Mouse (Mus musculus) layer of hippocampus, postnatal 25 days (tissue): ENCODE results near the gene Herc6. TPM values are rescaled to one million over a fixed set of nuclear protein-coding genes. Genes with fewer than 3 reads are reported as not detected.

Experiments
- DNase-seq, 2 experiments: peaks; one replicate each; pipeline ENCODE4 v3.0.0; 2022; ENCODE audit warnings: mixed read lengths in 2 of 2, low spot score in 1 of 2; ENCODE audit errors: extremely low spot score in 1 of 2
- total RNA-seq, 2 experiments: library from RNA; stranded (reverse); gene quantifications; 2 replicates each; pipeline ENCODE4 v1.2.3; 2021

The Herc6 gene
- total RNA-seq, 2 experiments from 2014 or later: 4.2 to 4.3 TPM

DNA sequence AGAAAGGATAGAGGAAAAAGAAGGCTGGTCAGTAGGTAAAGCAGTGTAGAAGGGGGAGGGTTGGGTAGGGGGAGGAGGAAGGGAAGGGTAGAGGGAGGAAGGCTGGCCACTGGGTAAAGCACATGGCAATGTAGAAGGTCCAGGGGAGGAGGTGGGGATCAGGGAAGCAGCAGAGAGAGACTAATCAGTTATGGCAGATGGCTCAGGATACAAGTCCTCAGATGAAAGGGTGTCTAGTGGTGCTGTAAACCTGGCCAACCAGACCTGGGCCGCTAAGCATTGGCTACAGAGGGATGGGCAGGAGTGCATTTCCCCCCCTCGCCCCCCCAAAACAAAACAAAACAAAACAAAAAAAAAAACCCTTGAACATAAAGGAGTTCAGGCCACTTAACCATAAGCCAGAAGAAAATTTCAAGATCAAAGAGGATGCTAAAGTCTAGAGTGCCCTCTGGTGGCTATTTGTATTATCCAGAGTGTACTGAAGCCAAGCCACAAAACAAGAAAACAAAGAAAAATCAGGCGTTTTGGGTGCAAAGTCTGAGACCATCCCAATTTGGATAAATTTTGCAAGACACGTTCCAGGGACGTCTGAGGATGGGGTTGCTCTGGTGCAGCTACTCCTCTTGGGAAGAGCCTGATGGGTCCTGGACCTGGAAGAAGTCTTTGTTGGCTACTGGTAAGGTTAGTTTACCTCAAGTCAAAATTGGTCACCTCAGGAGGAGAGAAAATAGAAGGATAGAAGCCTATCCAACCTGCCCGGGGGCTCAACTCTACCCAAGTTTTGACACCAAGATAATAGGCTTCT, 10.4 kb upstream of the Herc6 start:
- DNase-seq: peak in 1 of 2 experiments; percentile 50

GRCm38 (mm10) chr6:57571587-57571986, 9.2 kb upstream of the Herc6 start:
- DNase-seq: no peak

DNA sequence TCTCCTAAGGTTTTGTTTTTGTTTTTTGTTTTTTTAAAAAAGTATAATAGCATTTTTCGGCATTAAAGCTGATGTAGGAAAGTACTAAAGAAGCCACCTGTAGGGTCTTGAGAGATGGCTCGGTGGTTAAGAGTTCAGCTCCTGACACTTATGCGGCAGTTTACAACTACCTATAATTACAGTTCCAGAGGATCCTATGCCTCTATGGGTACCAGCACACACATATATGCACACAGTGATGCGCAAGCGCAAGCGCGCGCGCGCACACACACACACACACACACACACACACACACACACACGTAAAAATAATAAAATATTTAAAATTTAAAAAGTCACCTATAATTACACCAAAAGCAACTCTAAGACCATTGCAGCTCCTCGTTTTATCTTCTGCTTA, 795 bp downstream of the Herc6 start:
- no peak for DNase-seq

DNA sequence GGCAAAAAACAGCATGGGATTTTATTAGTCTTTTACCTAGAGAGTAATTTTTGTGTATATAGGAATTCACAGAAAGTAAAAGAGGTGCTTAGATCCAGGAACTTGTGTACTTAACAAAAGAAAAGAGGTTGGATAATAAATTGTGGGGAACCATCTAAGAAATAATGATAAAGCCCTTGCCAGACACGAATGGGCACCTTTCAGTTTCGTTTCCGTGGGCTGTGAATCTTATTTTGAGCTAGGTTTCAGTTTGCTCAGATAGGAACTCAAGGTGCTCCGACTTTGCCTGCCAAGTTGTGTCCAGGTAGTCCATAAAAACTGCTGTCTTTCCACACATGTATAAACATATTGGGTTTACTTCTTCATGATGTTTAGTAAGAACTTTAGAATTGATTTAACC, 1.6 kb downstream of the Herc6 start:
- DNase-seq: no peak

DNA sequence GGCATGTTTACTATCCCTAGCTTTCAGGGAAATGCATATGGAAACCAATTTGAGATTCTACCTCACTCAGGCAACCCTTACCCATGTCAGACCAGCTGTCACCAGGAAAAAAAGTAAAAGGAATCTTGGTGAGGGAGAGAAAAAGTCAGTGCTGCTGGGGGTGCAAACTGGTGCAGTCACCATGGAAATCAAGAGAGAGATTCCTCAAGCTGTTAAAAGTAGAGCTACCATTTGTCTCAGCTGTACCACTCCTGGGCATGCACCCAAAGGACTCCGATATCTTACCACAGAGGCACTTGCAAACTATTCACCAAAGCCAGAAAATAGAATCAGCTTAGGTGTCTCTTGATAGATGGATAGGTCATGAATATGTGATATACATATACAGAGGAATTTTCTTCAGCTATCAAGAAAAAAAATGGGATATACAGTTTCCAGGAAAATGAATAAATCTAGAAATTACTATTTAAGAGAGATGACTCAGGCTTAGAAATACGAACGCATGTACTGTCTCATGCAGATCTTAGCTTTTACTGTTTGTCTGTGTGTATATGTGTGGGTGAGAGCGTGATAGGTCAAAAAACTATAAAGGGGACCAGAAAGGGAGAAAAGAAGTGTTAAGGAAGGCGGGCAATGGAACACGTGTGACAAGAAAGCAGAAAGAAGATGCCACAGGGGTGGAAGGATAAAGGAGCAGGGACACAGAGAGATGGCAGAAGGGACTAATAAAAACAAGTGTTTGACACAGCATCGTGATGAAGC, 24.9 kb downstream of the Herc6 start:
- DNase-seq: peak in 1 of 2 experiments; percentile 11

DNA sequence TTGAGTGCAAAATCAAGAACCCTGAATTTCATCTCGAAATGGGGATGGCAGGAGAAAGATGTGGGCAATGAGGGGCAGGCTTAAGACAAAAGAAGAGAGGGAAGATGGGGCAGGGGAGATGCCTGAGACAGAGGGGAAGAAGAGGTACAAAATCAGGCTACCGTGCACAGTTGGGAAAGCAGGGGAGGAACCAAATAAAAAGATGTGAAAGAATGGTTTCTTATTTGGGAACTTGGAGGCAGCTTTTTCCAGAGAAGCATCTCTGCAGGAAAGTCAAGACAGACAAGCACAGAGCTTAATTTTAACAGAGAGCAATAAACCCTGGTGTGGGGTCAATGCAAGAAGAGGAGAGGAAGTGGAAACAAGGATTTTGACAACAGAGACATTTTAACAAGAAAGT, 27.2 kb downstream of the Herc6 start:
- DNase-seq: no peak

- no peak for DNase-seq
Measured at GRCm38 (mm10) chr6:57609631-57610030, 28.8 kb downstream of the Herc6 start.

DNA sequence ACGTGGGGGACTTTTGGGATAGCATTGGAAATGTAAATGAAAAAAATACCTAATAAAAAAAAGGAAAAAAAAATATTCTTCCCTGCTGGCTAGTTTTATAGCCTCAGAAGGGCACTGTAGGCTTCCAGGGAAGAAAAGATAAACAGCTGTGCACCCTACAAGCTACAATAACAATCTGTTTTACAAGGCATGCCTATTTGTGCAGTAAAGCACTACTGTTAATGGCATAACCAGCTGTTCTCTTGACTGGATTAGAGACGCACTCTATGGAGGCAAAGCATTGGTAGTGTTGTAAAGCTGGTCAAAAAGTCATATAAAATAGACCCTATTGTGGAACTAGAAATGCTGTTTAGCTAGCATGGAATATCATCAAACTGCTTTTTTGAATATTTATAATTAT, 35.0 kb downstream of the Herc6 start:
- DNase-seq: no peak

GRCm38 (mm10) chr6:57639531-57639930, 58.7 kb downstream of the Herc6 start:
- DNase-seq: no peak

- DNase-seq: peak; percentile 8 to 38
Measured at GRCm38 (mm10) chr6:57641789-57642188, 61.0 kb downstream of the Herc6 start.

- no peak for DNase-seq
Measured at GRCm38 (mm10) chr6:57647256-57647655, 66.5 kb downstream of the Herc6 start.

- no peak for DNase-seq
Measured at GRCm38 (mm10) chr6:57661295-57661694, 80.5 kb downstream of the Herc6 start.

DNA sequence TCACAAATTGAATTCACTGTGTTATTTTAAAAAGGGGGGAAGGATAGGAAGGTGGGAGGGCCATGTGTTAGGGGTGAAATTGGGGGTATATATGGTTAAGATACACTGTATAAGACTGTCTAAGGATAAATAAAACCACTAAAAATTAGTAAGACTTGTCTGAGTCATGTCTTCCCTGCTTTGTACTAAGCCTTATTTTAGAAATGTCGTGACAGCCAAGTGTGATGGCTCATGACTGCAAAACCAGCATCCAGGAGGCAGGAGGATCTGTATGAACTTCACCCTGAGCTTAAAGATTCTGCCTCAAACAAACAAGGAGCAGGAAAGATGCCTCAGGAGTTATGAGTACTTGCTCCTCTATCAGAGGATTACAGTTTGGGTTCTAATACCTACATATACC, 103.4 kb downstream of the Herc6 start:
- no peak for DNase-seq

DNA sequence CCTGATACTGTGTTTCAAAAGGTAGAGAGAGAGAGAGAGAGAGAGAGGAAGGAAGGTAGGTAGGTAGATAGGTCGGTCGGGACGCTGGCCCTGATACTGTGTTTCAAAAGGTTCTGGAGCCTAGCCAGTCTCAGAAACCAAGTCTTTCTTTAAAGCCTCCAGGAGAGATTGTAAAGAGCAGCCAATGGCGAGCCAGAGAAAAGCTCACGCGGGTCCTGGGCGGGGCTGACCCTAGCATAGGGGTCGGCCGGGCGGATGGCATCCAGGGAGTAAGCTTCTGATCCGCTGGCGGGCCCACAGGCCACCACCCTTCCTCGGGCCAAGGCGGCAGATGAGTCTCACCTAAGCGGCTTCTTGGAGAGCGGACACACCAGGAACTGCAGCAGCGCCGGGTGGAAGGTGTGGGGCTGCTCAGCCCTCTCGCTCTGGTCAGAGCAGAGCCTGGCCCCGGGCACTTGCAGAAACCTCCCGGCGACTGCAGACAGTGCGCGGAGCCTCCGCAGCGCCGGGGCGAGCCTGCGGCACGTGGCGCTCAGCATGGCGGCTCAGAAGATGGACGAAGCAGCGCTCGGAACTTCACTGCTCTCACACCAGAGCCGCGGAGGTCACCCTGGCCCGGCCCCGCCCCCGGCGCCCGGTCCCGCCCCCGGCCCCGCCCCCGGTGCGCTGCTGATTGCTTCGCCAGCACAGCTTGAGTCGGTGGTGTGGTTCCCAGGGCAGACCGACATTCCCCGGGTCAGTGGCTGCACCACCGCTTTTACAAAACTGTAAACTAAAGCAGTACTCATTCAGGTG, 110.9 kb downstream of the Herc6 start, which contains the start of gene Pyurf:
Gene Pyurf (minus strand): TSS at position 612 of the 795 bp plus-strand sequence.
- peak; percentile 57 to 61 for DNase-seq

DNA sequence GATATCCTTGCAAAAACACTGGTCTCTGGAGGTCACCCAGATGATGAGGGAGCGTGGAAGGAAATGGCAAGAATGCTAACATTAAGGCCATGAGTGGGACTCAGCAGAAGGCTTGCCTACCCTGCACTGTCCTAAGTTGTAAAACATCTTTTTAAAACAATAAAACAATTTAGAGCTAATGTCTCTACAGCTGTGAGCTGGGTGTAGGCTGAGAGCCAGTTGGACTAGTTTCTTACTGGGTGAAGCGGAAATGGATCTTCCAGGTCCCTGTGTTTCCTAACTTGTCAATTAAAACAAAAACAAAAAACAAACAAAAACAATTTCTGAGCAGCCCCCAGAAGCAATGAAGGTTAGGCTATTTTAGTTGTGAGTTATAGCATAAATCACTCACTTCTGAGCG, 112.3 kb downstream of the Herc6 start:
- DNase-seq: no peak

- no peak for DNase-seq
Measured at GRCm38 (mm10) chr6:57701686-57702085, 120.9 kb downstream of the Herc6 start.

DNA sequence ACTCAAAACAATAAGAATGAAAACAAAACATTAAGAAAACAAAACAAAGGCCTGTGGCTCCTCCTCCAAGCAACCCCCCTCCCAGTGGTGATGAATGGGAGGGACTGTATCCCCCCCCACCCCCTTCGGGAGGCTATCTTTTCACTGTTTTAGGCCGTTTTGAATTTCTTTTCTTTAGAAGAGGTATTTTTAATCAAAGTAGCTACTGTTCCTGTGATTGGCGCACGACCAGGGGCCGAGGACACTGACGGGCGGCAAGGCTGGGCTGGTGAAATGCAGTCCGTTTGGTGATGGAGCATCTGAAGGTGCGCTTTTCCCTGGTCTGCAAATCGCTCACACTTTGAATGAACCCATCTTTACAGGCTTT, 121.6 kb downstream of the Herc6 start, which contains the start of gene Lancl2:
Gene Lancl2 (plus strand): TSS at position 165 of the 367 bp plus-strand sequence.
- DNase-seq: peak; percentile 53 to 55

- peak; percentile 88 to 96 for DNase-seq
Measured at GRCm38 (mm10) chr6:57702743-57703499, 122.1 kb downstream of the Herc6 start.

GRCm38 (mm10) chr6:57703703-57704102, 122.9 kb downstream of the Herc6 start:
- no peak for DNase-seq

GRCm38 (mm10) chr6:57706721-57707120, 125.9 kb downstream of the Herc6 start:
- DNase-seq: no peak
